Mouse (Mus musculus): ENCODE measurements around the gene Map2. TPM values are rescaled to one million over a fixed set of nuclear protein-coding genes. Genes with fewer than 3 reads are reported as not detected.

Gene Map2
- polyA plus RNA-seq, 1 experiment from 2014 or later: 491 TPM

DNA sequence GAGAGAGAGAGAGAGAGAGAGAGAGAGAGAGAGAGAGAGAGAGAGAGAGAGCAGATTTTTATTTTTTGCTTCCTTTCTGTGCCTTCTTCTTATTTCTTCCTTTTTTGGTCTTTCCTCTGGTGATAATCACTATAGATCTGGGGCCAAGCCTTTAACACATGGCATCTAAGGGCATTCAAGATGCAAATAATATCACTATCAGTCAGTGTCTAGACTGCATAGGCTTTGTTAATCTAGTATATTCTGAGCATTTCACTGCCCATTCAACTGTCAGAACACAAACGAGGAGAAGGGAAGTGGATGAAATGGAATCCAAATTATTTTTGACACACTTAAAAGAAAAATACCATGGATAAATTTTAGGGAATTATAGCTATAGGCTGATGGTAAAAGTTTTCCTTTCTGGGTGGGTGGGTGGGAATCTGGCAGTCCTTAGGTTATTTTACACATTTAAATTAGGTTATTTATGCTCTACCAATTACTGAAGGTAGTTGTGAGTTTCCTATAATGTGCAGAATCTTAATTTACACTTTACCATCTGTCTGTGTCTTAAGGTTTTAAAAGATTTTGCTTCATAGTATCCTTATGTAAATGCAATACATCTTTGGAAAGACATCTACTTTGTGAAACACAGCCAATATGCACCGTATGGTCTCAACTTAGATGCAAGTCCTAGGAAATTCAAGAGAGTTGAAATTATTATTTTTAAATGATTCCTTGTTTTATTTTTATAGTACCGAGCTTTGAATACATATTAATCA is 117.2 kb downstream of the Map2 start:
- no peak overlapping the region for H3K27ac ChIP-seq (replicated peaks; ENCODE audit: low read depth, low read length)
- no peak for DNase-seq

DNA sequence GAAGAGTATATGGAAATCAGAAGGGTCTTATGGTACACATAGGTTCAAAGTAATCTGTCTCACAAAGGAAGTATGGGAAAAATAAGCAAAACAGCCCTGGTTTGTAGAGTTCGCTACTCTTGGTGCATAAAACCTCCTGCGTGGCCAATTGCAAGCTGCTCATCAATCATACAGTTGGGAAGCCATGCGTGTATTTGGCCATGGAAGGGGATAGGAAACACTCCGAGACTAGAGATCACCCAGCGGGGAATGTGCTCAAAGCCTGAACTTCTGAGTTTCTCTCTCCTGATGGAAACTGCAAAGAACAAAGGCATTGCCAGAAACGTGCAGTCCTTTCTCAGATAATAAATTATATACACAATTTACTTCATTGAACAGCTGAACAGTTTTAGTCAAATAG is 124.3 kb downstream of the Map2 start:
- Histone ChIP-seq H3K9me3 (ENCODE audit: control insufficient read depth, low read length) (no peaks in the 10 kb centered on the region), H3K4me2 (ENCODE audit: low read length) (no peak overlapping the region), H3K27me3 (ENCODE audit: control insufficient read depth, insufficient read depth, low read length) (no peaks in the 10 kb centered on the region), H3K9ac (replicated peaks; ENCODE audit: low read length) (no peak overlapping the region), H3K27ac (replicated peaks; ENCODE audit: low read depth, low read length) (no peak overlapping the region), H3K36me3 (ENCODE audit: control insufficient read depth, insufficient read depth, low read length) (no peaks in the 10 kb centered on the region), H3K4me1 (ENCODE audit: control insufficient read depth, insufficient read depth, low read length) (no peaks in the 10 kb centered on the region), H3K4me3 (replicated peaks; ENCODE audit: low read depth, low read length) (no peak overlapping the region)
- DNase-seq: no peak
- 81% methylated on average over 6 of the region's 6 CpGs for WGBS
- no peak for ATAC-seq (ENCODE audit: low FRiP score, low TSS enrichment)

More for the DNA sequence above, 117.2 kb downstream of the Map2 start:
- no peak for ATAC-seq (ENCODE audit: low FRiP score, low TSS enrichment)
- Histone ChIP-seq H3K4me1 (ENCODE audit: control insufficient read depth, insufficient read depth, low read length) (no peaks in the 10 kb centered on the region), H3K9ac (replicated peaks; ENCODE audit: low read length) (no peak overlapping the region), H3K36me3 (ENCODE audit: control insufficient read depth, insufficient read depth, low read length) (0 out of 2 replicates have a peak, but pooled peaks cover 2% of the 10 kb centered on the region), H3K27me3 (ENCODE audit: control insufficient read depth, insufficient read depth, low read length) (no peaks in the 10 kb centered on the region), H3K4me2 (ENCODE audit: low read length) (no peak overlapping the region), H3K4me3 (replicated peaks; ENCODE audit: low read depth, low read length) (no peak overlapping the region), H3K9me3 (ENCODE audit: control insufficient read depth, low read length) (no peaks in the 10 kb centered on the region)
- 80% methylated on average over 3 of the region's 3 CpGs for WGBS

DNA sequence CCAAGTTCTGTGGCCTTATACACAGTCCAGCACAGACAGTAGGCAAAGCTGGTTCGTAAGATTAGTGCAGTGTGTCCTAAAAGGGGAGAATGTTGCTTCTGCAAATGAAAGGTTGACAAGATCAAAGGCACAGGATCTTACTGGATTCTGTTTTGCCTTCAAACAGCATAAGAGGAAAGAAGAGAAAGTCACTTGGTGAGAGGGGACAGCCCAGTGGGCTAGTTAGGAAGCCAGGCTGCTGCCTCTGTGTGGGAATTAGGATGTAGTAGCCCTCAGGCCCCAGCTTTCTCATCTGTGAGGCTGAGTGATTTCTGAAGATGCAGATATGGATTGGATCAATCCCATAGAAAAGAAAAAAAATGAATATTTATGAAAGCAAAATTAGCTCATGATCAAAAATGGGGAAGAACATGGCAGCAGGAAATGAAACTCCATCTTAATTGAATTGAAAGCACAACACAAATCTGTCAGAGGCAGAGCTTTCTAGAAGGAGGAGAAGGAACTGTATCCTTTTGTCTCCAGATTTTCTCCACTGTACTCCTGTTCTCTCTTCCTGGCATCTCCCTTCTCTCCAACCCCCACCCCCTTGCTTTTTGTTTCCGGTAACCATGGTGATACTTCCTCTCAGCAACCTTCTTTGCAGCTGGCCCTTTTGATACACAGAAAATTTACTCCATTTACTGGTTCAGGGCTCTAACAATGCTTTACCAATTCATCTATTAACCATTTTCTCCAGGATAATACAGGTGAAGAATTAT is 145.5 kb downstream of the Map2 start:
- Histone ChIP-seq H3K27me3 (ENCODE audit: control insufficient read depth, insufficient read depth, low read length) (no peaks in the 10 kb centered on the region), H3K27ac (replicated peaks; ENCODE audit: low read depth, low read length) (peak overlapping the region; percentile 93), H3K4me2 (ENCODE audit: low read length) (peak overlapping the region; percentile 73), H3K4me1 (ENCODE audit: control insufficient read depth, insufficient read depth, low read length) (peaks cover 28% of the 10 kb centered on the region), H3K9ac (replicated peaks; ENCODE audit: low read length) (peak overlapping the region; percentile 39; the same call in 1 of the 2 replicates), H3K4me3 (replicated peaks; ENCODE audit: low read depth, low read length) (peak overlapping the region; percentile 41), H3K36me3 (ENCODE audit: control insufficient read depth, insufficient read depth, low read length) (no peaks in the 10 kb centered on the region), H3K9me3 (ENCODE audit: control insufficient read depth, low read length) (no peaks in the 10 kb centered on the region)
- WGBS: 11% methylated on average over 2 of the region's 2 CpGs
- peak; percentile 67 for ATAC-seq (ENCODE audit: low FRiP score, low TSS enrichment)
- DNase-seq: peak; percentile 84

DNA sequence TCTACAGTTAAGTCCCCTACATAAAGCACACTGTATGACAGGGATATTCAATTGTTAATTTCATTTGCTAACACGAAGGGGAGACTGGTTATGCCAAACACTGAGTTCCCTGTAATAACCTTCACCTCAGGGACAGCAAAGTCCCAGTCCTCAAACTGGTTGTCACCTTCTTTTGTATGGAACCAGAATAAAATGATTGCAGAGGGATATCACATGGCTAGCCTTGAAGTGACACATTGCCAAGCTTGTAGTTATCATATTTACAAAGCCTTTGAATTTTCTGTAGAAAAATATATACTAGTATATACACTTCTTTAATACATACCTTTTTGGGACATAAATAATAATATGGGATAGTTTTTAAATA is 146.0 kb downstream of the Map2 start:
- peak overlapping the region; percentile 41 for H3K4me3 ChIP-seq (replicated peaks; ENCODE audit: low read depth, low read length)
- H3K4me1 ChIP-seq (ENCODE audit: control insufficient read depth, insufficient read depth, low read length): peaks cover 31% of the 10 kb centered on the region
- ATAC-seq (ENCODE audit: low FRiP score, low TSS enrichment) (peak; percentile 41), DNase-seq (peak; percentile 59)
- peak overlapping the region; percentile 73 for H3K4me2 ChIP-seq (ENCODE audit: low read length)
- WGBS: 2% methylated on average over 1 of the region's 1 CpGs
- peak overlapping the region; percentile 93 for H3K27ac ChIP-seq (replicated peaks; ENCODE audit: low read depth, low read length)
- no peaks in the 10 kb centered on the region for H3K27me3 ChIP-seq (ENCODE audit: control insufficient read depth, insufficient read depth, low read length)
- no peaks in the 10 kb centered on the region for H3K9me3 ChIP-seq (ENCODE audit: control insufficient read depth, low read length)
- H3K36me3 ChIP-seq (ENCODE audit: control insufficient read depth, insufficient read depth, low read length): no peaks in the 10 kb centered on the region
- H3K9ac ChIP-seq (replicated peaks; ENCODE audit: low read length): 0 out of 2 replicates have a peak overlapping the region, but pooled peaks have one; percentile 34

DNA sequence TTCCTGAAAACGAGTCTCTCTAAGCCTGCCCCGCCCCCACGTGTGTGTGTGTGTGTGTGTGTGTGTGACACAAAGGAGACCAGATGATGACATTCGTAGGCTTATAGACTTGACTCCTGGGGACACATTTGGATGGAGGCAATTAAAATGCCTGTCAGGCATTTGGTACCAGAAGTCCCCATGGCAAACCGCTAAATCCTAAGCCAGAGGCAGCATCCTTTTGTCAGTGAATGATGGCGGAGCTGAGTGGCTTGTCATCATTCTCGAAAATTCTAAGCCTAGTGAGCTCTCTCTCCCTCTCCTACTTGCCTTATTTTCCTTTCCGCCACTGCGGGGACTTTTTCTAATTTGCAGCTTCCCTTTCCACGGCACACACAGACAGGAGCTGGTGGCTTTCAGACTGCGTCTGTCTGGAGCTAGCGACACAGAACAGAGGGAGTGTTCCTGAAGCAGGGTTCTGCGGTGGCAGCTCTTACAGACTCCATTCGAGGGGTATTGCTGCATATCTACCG is 146.6 kb downstream of the Map2 start:
- H3K9me3 ChIP-seq (ENCODE audit: control insufficient read depth, low read length): no peaks in the 10 kb centered on the region
- H3K36me3 ChIP-seq (ENCODE audit: control insufficient read depth, insufficient read depth, low read length): no peaks in the 10 kb centered on the region
- peak overlapping the region; percentile 41 for H3K4me3 ChIP-seq (replicated peaks; ENCODE audit: low read depth, low read length)
- DNase-seq (peak; percentile 89), ATAC-seq (ENCODE audit: low FRiP score, low TSS enrichment) (peak; percentile 90)
- H3K27ac ChIP-seq (replicated peaks; ENCODE audit: low read depth, low read length): peak overlapping the region; percentile 95
- WGBS: 6% methylated on average over 15 of the region's 15 CpGs
- peak overlapping the region; percentile 76 for H3K9ac ChIP-seq (replicated peaks; ENCODE audit: low read length)
- peaks cover 35% of the 10 kb centered on the region for H3K4me1 ChIP-seq (ENCODE audit: control insufficient read depth, insufficient read depth, low read length)
- H3K27me3 ChIP-seq (ENCODE audit: control insufficient read depth, insufficient read depth, low read length): no peaks in the 10 kb centered on the region
- H3K4me2 ChIP-seq (ENCODE audit: low read length): peak overlapping the region; percentile 73

DNA sequence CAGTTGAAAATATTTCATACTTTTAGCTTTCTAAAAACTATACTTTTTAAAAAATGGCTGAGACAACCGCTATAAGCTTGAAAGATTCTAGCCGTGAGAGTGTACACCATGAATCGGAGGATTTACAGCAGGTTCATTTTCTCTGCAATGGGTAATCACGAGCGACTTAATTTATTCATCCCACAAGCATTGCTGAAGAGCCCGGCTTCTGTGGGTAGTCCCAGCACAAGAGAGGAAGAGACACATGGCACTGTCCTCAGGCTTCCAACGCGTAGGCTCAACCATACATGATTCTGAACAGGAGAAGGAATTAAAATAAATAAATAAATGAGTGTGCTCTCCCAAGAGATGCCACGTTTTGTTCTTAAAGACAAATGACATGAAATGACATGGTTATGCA is 148.4 kb downstream of the Map2 start:
- peak; percentile 53 for ATAC-seq (ENCODE audit: low FRiP score, low TSS enrichment)
- H3K4me1 ChIP-seq (ENCODE audit: control insufficient read depth, insufficient read depth, low read length): peaks cover 35% of the 10 kb centered on the region

DNA sequence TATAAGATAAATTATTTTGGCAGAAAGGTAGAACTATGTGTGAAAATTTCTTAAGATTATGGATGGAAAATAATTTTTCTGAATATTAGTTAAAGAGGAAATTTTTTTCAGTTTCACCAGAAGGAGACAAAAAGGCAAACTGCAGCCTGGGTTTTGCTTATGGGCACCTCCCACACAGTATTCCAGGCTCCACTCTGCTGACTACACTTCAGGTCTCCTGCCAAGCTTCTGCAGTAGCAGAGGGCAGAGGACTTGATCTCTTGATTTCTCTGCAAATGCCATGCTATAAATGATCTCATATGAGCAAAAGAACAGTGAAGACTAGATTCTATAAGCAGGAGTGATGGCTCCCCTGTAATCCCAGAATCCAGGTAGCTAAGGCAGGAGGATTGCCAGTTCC is 149.9 kb downstream of the Map2 start:
- Histone ChIP-seq H3K9ac (replicated peaks; ENCODE audit: low read length) (peak overlapping the region; percentile 76), H3K27me3 (ENCODE audit: control insufficient read depth, insufficient read depth, low read length) (no peaks in the 10 kb centered on the region), H3K9me3 (ENCODE audit: control insufficient read depth, low read length) (no peaks in the 10 kb centered on the region), H3K4me2 (ENCODE audit: low read length) (peak overlapping the region; percentile 73), H3K36me3 (ENCODE audit: control insufficient read depth, insufficient read depth, low read length) (peaks cover 4% of the 10 kb centered on the region; the same call in 1 of the 2 replicates), H3K4me1 (ENCODE audit: control insufficient read depth, insufficient read depth, low read length) (peaks cover 29% of the 10 kb centered on the region), H3K27ac (replicated peaks; ENCODE audit: low read depth, low read length) (no peak overlapping the region), H3K4me3 (replicated peaks; ENCODE audit: low read depth, low read length) (peak overlapping the region; percentile 41)
- ATAC-seq (ENCODE audit: low FRiP score, low TSS enrichment): no peak
- DNase-seq: peak; percentile 36

More for the DNA sequence above, 148.4 kb downstream of the Map2 start:
- no peaks in the 10 kb centered on the region for H3K27me3 ChIP-seq (ENCODE audit: control insufficient read depth, insufficient read depth, low read length)
- H3K9ac ChIP-seq (replicated peaks; ENCODE audit: low read length): peak overlapping the region; percentile 76
- H3K27ac ChIP-seq (replicated peaks; ENCODE audit: low read depth, low read length): peak overlapping the region; percentile 95
- DNase-seq: peak; percentile 79
- H3K9me3 ChIP-seq (ENCODE audit: control insufficient read depth, low read length): no peaks in the 10 kb centered on the region
- H3K4me3 ChIP-seq (replicated peaks; ENCODE audit: low read depth, low read length): peak overlapping the region; percentile 41
- peak overlapping the region; percentile 73 for H3K4me2 ChIP-seq (ENCODE audit: low read length)
- WGBS: 21% methylated on average over 9 of the region's 9 CpGs
- H3K36me3 ChIP-seq (ENCODE audit: control insufficient read depth, insufficient read depth, low read length): peaks cover under 1% of the 10 kb centered on the region; the same call in 1 of the 2 replicates

DNA sequence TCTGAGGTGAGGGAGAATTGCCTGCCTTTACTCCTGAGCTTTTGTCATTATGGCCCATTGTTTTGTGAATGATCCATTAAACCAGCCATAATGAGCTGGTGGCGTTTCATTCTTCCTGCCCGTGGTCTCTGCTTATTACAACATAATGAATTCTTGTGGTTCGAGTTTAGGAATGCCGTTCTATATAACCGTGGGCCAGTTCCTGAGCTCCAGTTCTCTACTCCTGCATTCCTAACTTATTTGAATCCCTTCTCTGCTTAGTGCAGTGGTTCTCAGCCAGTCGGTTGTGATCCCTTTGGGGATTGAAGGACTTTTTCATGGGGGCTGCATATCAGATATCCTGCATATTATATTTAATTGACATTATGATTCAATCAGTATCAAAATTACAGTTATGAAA is 153.9 kb downstream of the Map2 start:
- Histone ChIP-seq H3K4me3 (replicated peaks; ENCODE audit: low read depth, low read length) (no peak overlapping the region), H3K4me2 (ENCODE audit: low read length) (no peak overlapping the region), H3K36me3 (ENCODE audit: control insufficient read depth, insufficient read depth, low read length) (peaks cover 8% of the 10 kb centered on the region), H3K27ac (replicated peaks; ENCODE audit: low read depth, low read length) (no peak overlapping the region), H3K9me3 (ENCODE audit: control insufficient read depth, low read length) (no peaks in the 10 kb centered on the region), H3K9ac (replicated peaks; ENCODE audit: low read length) (no peak overlapping the region), H3K4me1 (ENCODE audit: control insufficient read depth, insufficient read depth, low read length) (peaks cover 19% of the 10 kb centered on the region), H3K27me3 (ENCODE audit: control insufficient read depth, insufficient read depth, low read length) (no peaks in the 10 kb centered on the region)
- ATAC-seq (ENCODE audit: low FRiP score, low TSS enrichment) (no peak), DNase-seq (no peak)
- 63% methylated on average over 6 of the region's 6 CpGs for WGBS

All from midbrain, embryonic 14.5 days (tissue).